Mouse (Mus musculus): ENCODE data around the gene Gm3383.
"Not testable (repeated sequence)": the region's sequence is repeated elsewhere in the genome, so short reads cannot be mapped to it uniquely, and the experiment has no call there.

GRCm38 (mm10) chr14:5741477-5741876 lies 66.3 kb downstream of the Gm3383 start, which contains the start of gene Gm3373:
- not testable (repeated sequence) for TF ChIP-seq POLR2A (IDR thresholded peaks at IDR 0.05; ENCODE audit: borderline replicate concordance, extremely low read depth, low read depth, low read length); CTCF (IDR thresholded peaks at IDR 0.05; ENCODE audit: insufficient read depth, low read length)

Measured in lung, adult 2 months (tissue).